Mouse (Mus musculus): ENCODE results near the gene Ankrd34a.

- TF ChIP-seq POLR2A (IDR thresholded peaks at IDR 0.05; ENCODE audit: insufficient read depth, low read depth, low read length): no peak
- TF ChIP-seq CTCF (IDR thresholded peaks at IDR 0.05; ENCODE audit: insufficient read depth, low read depth, low read length): no peak
Measured at GRCm38 (mm10) chr3:96573611-96574511, 22.6 kb upstream of the Ankrd34a start.

All from olfactory bulb, adult 2 months (tissue).